Mouse (Mus musculus) spleen, adult 2 months (tissue): ENCODE results near the gene C530008M17Rik. TPM values are rescaled to one million over a fixed set of nuclear protein-coding genes. Genes with fewer than 3 reads are reported as not detected.
"Not testable (repeated sequence)": the region's sequence is repeated elsewhere in the genome, so short reads cannot be mapped to it uniquely, and the experiment has no call there.

Experiments
- DNase-seq, 2 experiments: peaks; one replicate each; pipeline versions ENCODE4 v3.0.0 to v3.0.0-alpha.2; 2012 to 2021; ENCODE audit warnings: low spot score in 2 of 2, low read depth in 1 of 2
- H3K27ac ChIP-seq: fragments of 200-500 bp; 2 replicates; pipeline ENCODE4 v1.5.1; 2012; ENCODE audit warnings: low read length, inconsistent platforms; ENCODE audit not compliant: insufficient read depth
- H3K27me3 ChIP-seq: fragments of 200-500 bp; 2 replicates; pipeline ENCODE4 v1.6.1; 2012; ENCODE audit warnings: mild to moderate bottlenecking, moderate library complexity, low read length, inconsistent platforms; ENCODE audit not compliant: control insufficient read depth, insufficient read depth
- H3K36me3 ChIP-seq: fragments of 200-500 bp; 2 replicates; pipeline ENCODE4 v1.6.1; 2012; ENCODE audit warnings: mild to moderate bottlenecking, low read length, inconsistent platforms; ENCODE audit not compliant: control insufficient read depth, insufficient read depth
- H3K4me1 ChIP-seq: fragments of 200-500 bp; 2 replicates; pipeline ENCODE4 v1.6.1; 2011; ENCODE audit warnings: inconsistent platforms; ENCODE audit not compliant: control insufficient read depth, insufficient read depth, insufficient read length
- H3K4me3 ChIP-seq: fragments of 200-500 bp; 2 replicates; pipeline ENCODE4 v1.5.1; 2011; ENCODE audit warnings: mild to moderate bottlenecking, inconsistent platforms; ENCODE audit not compliant: insufficient read depth, insufficient read length; ENCODE audit errors: extremely low read depth
- CTCF ChIP-seq: fragments of 200-500 bp; IDR thresholded peaks from 2 replicates; pipeline ENCODE4 v1.5.1; 2011; ENCODE audit warnings: mild to moderate bottlenecking, inconsistent platforms; ENCODE audit not compliant: insufficient read depth, insufficient read length, insufficient replicate concordance; ENCODE audit errors: extremely low read depth
- POLR2A ChIP-seq: fragments of 200-500 bp; IDR thresholded peaks from 2 replicates; pipeline ENCODE4 v1.6.1; 2011; ENCODE audit warnings: low read depth, low read length, inconsistent platforms
- WGBS: fragments of 180-500 bp; shearing (Covaris S2); methylation state at CpG from one replicate; pipeline ENCODE4 v1.1.7; 2018; 5-methylcytosine and 5-hydroxymethylcytosine counted together
- polyA plus RNA-seq: library from polyadenylated mRNA; depleted of rRNA; stranded (reverse); fragments of >200 nt; gene quantifications from 2 replicates; pipeline ENCODE4 v1.2.3, GENCODE M21; 2012; rRNA removed

The C530008M17Rik gene
- polyA plus RNA-seq, 1 experiment = 4.2 TPM

DNA sequence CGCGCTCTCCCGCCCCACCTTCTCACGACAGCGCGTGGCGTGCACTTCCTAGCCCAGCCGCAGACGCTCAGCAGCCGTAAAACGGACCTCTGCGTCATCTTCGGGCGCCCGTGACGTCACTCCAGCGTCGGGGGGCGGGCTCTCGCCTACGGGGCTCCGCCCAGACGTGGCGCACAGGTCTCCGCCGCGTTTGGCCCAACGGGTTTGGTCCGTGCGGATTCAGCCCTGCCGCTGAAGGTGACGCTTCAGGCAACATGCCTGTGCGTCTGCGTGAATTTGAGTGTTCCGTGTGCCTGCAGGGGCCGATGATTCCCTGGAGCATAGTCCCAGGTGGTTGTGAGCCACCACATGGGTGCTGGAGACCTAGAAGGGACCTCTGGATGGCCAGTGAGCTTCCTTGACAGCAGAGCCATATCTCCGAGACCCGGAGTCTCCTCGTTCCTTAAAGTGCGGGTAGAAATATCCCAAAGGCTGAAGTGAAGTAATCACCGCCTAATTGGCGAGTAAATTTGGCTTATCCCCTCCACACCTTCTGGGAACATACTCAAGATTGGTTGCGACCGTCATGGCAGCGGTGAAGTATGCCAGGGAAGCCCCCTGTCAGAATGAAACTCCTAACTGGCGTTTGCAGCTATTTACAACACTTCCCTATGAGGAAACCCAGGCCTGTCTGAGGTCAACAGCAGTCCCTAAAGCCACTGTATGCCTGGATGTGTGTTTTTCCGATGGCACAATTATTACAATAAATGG lies 249.3 kb downstream of the C530008M17Rik start, which contains the start of gene Aasdh:
Gene Aasdh, minus strand, starts transcription at position 110 of the 750 bp plus-strand sequence.
- H3K4me1 ChIP-seq = no peaks in the 10 kb centered on the region
- peak; percentile 90 to 93 for DNase-seq
- no peaks in the 10 kb centered on the region for H3K36me3 ChIP-seq
- peak within 1 kb of the TSS; percentile 74 for H3K4me3 ChIP-seq
- WGBS = under 1% methylated on average over 47 of the region's 47 CpGs
- no peaks in the 10 kb centered on the region for H3K27me3 ChIP-seq
- peak within 1 kb of the TSS; percentile 92 for H3K27ac ChIP-seq
- TF ChIP-seq CTCF (peak; percentile 17; the same call in 1 of the 2 replicates), POLR2A (peak; percentile 90)

DNA sequence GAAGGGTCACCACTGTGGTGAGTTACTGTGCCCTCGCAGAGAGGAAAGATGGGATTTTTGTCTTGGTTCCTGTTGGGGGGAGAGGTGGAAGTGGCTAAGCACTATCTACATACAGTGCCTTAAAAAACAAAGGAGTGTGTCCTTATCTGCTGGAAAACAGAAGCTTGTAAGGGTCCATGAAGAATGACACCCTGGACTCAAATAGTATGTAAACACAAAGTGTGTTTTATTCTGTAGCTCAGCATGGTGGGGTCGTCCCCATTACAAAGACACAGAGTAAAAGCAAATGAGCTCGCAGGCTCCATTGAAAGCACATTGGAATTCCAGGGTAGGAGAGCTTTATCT lies 249.8 kb downstream of the C530008M17Rik start:
- Histone ChIP-seq H3K27ac (no peak overlapping the region), H3K36me3 (no peaks in the 10 kb centered on the region), H3K4me3 (peak overlapping the region; percentile 74; the same call in 1 of the 2 replicates), H3K27me3 (no peaks in the 10 kb centered on the region), H3K4me1 (no peaks in the 10 kb centered on the region)
- TF ChIP-seq POLR2A = no peak
- no peak for TF ChIP-seq CTCF
- WGBS = 43% methylated on average over 3 of the region's 3 CpGs
- no peak for DNase-seq

DNA sequence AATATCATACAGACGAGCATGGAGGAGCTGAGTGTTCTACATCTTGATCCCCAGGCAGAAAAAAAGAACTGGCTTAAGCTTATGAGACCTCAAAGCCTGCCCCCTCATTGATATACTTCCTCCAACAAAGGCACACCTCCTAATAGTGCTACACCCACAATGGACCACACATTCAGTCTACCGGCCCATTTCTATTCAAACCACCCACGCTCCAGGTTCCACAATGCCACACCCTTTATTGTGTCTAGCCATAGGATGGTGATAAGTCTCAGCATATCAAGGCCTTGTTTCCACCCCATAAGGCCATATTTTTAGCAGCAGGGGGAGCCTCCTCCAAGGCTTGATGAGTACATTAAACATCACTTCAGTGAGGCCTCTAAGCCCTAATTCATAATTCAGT lies 254.5 kb downstream of the C530008M17Rik start:
- Histone ChIP-seq H3K4me3 (no peak overlapping the region), H3K4me1 (no peaks in the 10 kb centered on the region), H3K27ac (no peak overlapping the region), H3K27me3 (no peaks in the 10 kb centered on the region), H3K36me3 (peaks cover 6% of the 10 kb centered on the region)
- DNase-seq = no peak
- no peak for TF ChIP-seq CTCF
- no peak for TF ChIP-seq POLR2A
- 80% methylated on average over 3 of the region's 3 CpGs for WGBS

DNA sequence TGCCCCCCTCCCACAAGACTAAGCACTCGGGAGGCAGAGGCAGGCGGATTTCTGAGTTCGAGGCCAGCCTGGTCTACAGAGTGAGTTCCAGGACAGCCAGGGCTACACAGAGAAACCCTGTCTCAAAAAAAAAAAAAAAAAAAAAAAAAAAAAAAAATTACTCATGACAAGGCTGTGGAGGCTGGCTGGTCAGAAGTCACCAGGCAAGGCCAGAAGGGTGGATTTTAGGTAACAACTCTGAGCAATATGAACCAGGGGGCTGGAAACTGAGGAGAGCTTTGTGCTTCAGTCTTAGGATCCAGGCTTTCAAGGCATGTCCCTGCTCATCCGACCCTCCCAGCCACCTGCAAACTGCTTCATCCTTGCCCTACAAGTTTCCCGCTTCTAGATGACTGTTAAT lies 256.2 kb downstream of the C530008M17Rik start:
- not testable (repeated sequence) for H3K4me3 ChIP-seq, H3K27me3 ChIP-seq, H3K4me1 ChIP-seq, H3K27ac ChIP-seq, H3K36me3 ChIP-seq, DNase-seq
- WGBS = 95% methylated on average over 5 of the region's 5 CpGs

GRCm38 (mm10) chr5:76922833-76923232 lies 266.5 kb downstream of the C530008M17Rik start:
- Histone ChIP-seq H3K27me3 (no peaks in the 10 kb centered on the region), H3K4me3 (no peak overlapping the region), H3K27ac (no peak overlapping the region), H3K4me1 (no peaks in the 10 kb centered on the region), H3K36me3 (peaks cover 22% of the 10 kb centered on the region)
- WGBS = 92% methylated on average over 4 of the region's 4 CpGs
- no peak for DNase-seq
- TF ChIP-seq POLR2A (no peak), CTCF (no peak)

Other genes with a start within 250 kb of the C530008M17Rik start
- gene Gm7271, start 172.5 kb upstream of the C530008M17Rik start, polyA plus RNA-seq = not detected in 2 replicates
- 16.4 and 21.0 TPM in 2 replicates for gene Exoc1, start 127.2 kb upstream of the C530008M17Rik start, polyA plus RNA-seq
- gene Cep135, start 67.8 kb upstream of the C530008M17Rik start, polyA plus RNA-seq = 1.3 and 1.6 TPM in 2 replicates
- gene Aasdh, start 249.0 kb downstream of the C530008M17Rik start, polyA plus RNA-seq = 7.4 and 9.8 TPM in 2 replicates